Mouse (Mus musculus): Measurements from ENCODE around the gene Slc5a6. TPM values are rescaled to one million over a fixed set of nuclear protein-coding genes. Genes with fewer than 3 reads are reported as not detected.

Gene Slc5a6
- polyA plus RNA-seq, 1 experiment, result not detected

DNA sequence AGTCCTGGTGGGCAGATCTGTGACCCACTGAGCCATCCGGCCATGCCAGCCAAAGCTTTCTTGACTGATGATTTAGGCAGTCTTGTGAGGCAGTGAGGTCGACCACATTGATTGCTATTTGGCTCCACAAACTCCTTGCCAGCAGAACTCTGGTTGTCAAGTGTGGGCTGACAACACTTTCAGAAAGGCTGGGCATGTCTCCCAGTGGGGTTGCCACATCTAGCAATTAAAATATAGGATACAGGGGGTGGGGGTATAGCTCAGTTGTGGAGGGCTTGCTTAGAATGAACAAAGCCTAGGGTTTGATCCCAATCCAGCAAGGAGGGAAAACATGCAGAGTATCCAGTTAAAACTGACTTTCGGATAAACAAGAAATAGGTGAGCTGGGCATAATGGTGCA, 54.6 kb downstream of the Slc5a6 start:
- Histone ChIP-seq H3K4me3 (ENCODE audit: insufficient read depth, low read depth, low read length) (no peak overlapping the region), H3K27ac (ENCODE audit: insufficient read depth, low read depth, low read length) (no peak overlapping the region), H3K4me1 (ENCODE audit: control insufficient read depth, insufficient read depth, low read length) (peaks cover 6% of the 10 kb centered on the region)
- 54% methylated on average over 3 of the region's 3 CpGs for whole genome bisulfite sequencing
- TF ChIP-seq CTCF (IDR thresholded peaks at IDR 0.05; ENCODE audit: insufficient read depth, low read depth, low read length), result no peak
- no peak for TF ChIP-seq POLR2A (IDR thresholded peaks at IDR 0.05; ENCODE audit: insufficient read depth, low read depth, low read length)

DNA sequence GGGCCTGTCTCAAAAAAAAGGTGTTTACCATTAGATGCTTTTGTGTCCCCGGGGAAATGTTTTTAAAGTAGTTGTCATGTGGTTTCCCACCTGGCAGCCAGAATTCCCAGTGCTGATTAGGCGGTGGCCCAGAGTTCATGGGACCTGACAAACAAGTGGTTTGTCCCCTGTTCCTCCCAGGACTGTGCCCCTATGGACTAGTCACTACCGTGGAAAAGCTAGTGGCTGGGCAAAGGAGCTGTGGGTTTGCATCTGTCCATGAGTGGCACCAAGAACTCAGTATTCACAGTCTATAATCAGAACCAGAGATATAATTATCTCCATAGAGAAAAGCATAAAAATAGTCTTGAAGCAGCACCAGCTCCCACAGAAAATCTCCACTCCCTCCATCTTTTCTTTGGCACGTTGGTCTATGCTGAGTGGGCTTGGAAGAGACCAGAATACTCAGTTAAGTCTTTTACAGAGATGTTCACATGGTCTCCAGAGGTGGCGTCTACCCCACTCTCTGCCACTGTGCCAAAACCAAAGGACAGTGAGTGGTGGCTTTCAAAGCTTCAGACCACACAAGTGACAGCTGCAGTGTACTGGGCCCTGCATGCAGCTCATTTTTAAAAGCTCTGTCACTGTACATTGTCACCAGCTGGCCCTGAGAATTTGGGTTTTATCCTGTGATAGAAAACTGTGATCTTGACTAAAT, 55.6 kb downstream of the Slc5a6 start:
- 46% methylated on average over 5 of the region's 5 CpGs for WGBS
- TF ChIP-seq CTCF (IDR thresholded peaks at IDR 0.05; ENCODE audit: insufficient read depth, low read depth, low read length) (no peak), POLR2A (IDR thresholded peaks at IDR 0.05; ENCODE audit: insufficient read depth, low read depth, low read length) (no peak)
- H3K4me3 ChIP-seq (ENCODE audit: insufficient read depth, low read depth, low read length), result no peak overlapping the region
- H3K4me1 ChIP-seq (ENCODE audit: control insufficient read depth, insufficient read depth, low read length), result peaks cover 6% of the 10 kb centered on the region
- H3K27ac ChIP-seq (ENCODE audit: insufficient read depth, low read depth, low read length), result no peak overlapping the region

Other genes with a start within 250 kb of the Slc5a6 start
- gene Mapre3, start 234.3 kb downstream of the Slc5a6 start, polyA plus RNA-seq (2012; ENCODE audit: insufficient read depth, insufficient read length, low replicate concordance, missing spikeins), result not detected in 2 replicates
- gene Tmem214, start 180.9 kb downstream of the Slc5a6 start, polyA plus RNA-seq (2012; ENCODE audit: insufficient read depth, insufficient read length, low replicate concordance, missing spikeins), result not detected in 2 replicates
- not detected in 2 replicates for gene Agbl5, start 160.2 kb downstream of the Slc5a6 start, polyA plus RNA-seq (2012; ENCODE audit: insufficient read depth, insufficient read length, low replicate concordance, missing spikeins)
- gene Ost4, start 141.1 kb downstream of the Slc5a6 start, polyA plus RNA-seq (2012; ENCODE audit: insufficient read depth, insufficient read length, low replicate concordance, missing spikeins), result not detected in 2 replicates
- gene Emilin1, start 135.5 kb downstream of the Slc5a6 start, polyA plus RNA-seq (2012; ENCODE audit: insufficient read depth, insufficient read length, low replicate concordance, missing spikeins), result not detected in 2 replicates
- not detected in 2 replicates for gene Khk, start 127.5 kb downstream of the Slc5a6 start, polyA plus RNA-seq (2012; ENCODE audit: insufficient read depth, insufficient read length, low replicate concordance, missing spikeins)
- gene Cgref1, start 103.3 kb downstream of the Slc5a6 start, polyA plus RNA-seq (2012; ENCODE audit: insufficient read depth, insufficient read length, low replicate concordance, missing spikeins), result not detected in 2 replicates
- not detected in 2 replicates for gene Preb, start 88.6 kb downstream of the Slc5a6 start, polyA plus RNA-seq (2012; ENCODE audit: insufficient read depth, insufficient read length, low replicate concordance, missing spikeins)
- gene Tcf23, start 80.3 kb downstream of the Slc5a6 start, polyA plus RNA-seq (2012; ENCODE audit: insufficient read depth, insufficient read length, low replicate concordance, missing spikeins), result not detected in 2 replicates
- not detected in 2 replicates for gene Atraid, start 612 bp downstream of the Slc5a6 start, polyA plus RNA-seq (2012; ENCODE audit: insufficient read depth, insufficient read length, low replicate concordance, missing spikeins)
- gene Cad, start 5.9 kb upstream of the Slc5a6 start, polyA plus RNA-seq (2012; ENCODE audit: insufficient read depth, insufficient read length, low replicate concordance, missing spikeins), result not detected in 2 replicates
- not detected in 2 replicates for gene Dnajc5g, start 57.4 kb upstream of the Slc5a6 start, polyA plus RNA-seq (2012; ENCODE audit: insufficient read depth, insufficient read length, low replicate concordance, missing spikeins)
- not detected in 2 replicates for gene Slc30a3, start 59.3 kb upstream of the Slc5a6 start, polyA plus RNA-seq (2012; ENCODE audit: insufficient read depth, insufficient read length, low replicate concordance, missing spikeins)
- not detected in 2 replicates for gene Trim54, start 67.8 kb upstream of the Slc5a6 start, polyA plus RNA-seq (2012; ENCODE audit: insufficient read depth, insufficient read length, low replicate concordance, missing spikeins)
- not detected in 2 replicates for gene Ucn, start 89.9 kb upstream of the Slc5a6 start, polyA plus RNA-seq (2012; ENCODE audit: insufficient read depth, insufficient read length, low replicate concordance, missing spikeins)
- gene Mpv17, start 105.3 kb upstream of the Slc5a6 start, polyA plus RNA-seq (2012; ENCODE audit: insufficient read depth, insufficient read length, low replicate concordance, missing spikeins), result not detected in 2 replicates
- not detected in 2 replicates for gene Gm29609, start 131.0 kb upstream of the Slc5a6 start, polyA plus RNA-seq (2012; ENCODE audit: insufficient read depth, insufficient read length, low replicate concordance, missing spikeins)
- gene Gtf3c2, start 131.2 kb upstream of the Slc5a6 start, polyA plus RNA-seq (2012; ENCODE audit: insufficient read depth, insufficient read length, low replicate concordance, missing spikeins), result not detected in 2 replicates
- not detected in 2 replicates for gene Snx17, start 144.3 kb upstream of the Slc5a6 start, polyA plus RNA-seq (2012; ENCODE audit: insufficient read depth, insufficient read length, low replicate concordance, missing spikeins)
- not detected in 2 replicates for gene Eif2b4, start 144.5 kb upstream of the Slc5a6 start, polyA plus RNA-seq (2012; ENCODE audit: insufficient read depth, insufficient read length, low replicate concordance, missing spikeins)
- not detected in 2 replicates for gene Zfp513, start 153.4 kb upstream of the Slc5a6 start, polyA plus RNA-seq (2012; ENCODE audit: insufficient read depth, insufficient read length, low replicate concordance, missing spikeins)
- gene Ppm1g, start 171.8 kb upstream of the Slc5a6 start, polyA plus RNA-seq (2012; ENCODE audit: insufficient read depth, insufficient read length, low replicate concordance, missing spikeins), result not detected in 2 replicates
- gene Nrbp1, start 191.9 kb upstream of the Slc5a6 start, polyA plus RNA-seq (2012; ENCODE audit: insufficient read depth, insufficient read length, low replicate concordance, missing spikeins), result 272 TPM in 1 of 2 replicates, not detected in the other
- gene Gm9970, start 192.3 kb upstream of the Slc5a6 start, polyA plus RNA-seq (2012; ENCODE audit: insufficient read depth, insufficient read length, low replicate concordance, missing spikeins), result not detected in 2 replicates
- gene Krtcap3, start 202.8 kb upstream of the Slc5a6 start, polyA plus RNA-seq (2012; ENCODE audit: insufficient read depth, insufficient read length, low replicate concordance, missing spikeins), result not detected in 2 replicates
- gene Ift172, start 242.2 kb upstream of the Slc5a6 start, polyA plus RNA-seq (2012; ENCODE audit: insufficient read depth, insufficient read length, low replicate concordance, missing spikeins), result not detected in 2 replicates
- gene Fndc4, start 247.2 kb upstream of the Slc5a6 start, polyA plus RNA-seq (2012; ENCODE audit: insufficient read depth, insufficient read length, low replicate concordance, missing spikeins), result not detected in 2 replicates
- gene Gckr, start 248.5 kb upstream of the Slc5a6 start, polyA plus RNA-seq (2012; ENCODE audit: insufficient read depth, insufficient read length, low replicate concordance, missing spikeins), result not detected in 2 replicates

All from olfactory bulb, adult 2 months (tissue).